Mouse (Mus musculus): Measurements from ENCODE around the gene Iffo1.

DNA sequence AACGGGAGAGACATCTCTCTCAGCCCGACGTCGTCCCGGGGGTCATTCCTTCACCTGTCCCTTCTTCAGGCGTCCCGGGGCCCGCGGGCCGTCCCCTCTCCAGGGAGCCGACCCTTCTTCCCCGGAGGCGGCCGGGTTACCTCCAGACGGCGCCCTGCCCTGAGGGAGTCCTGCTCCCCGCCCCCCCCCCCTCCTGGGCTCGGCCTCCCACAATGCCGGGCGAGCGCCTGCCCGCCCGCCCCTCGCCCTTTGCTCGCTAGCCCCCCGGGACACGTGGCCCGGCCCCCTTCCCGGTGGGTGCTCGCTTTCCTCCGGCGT lies 48.8 kb upstream of the Iffo1 start:
- TF ChIP-seq ETS1 (conservative IDR thresholded peaks at IDR 0.05; ENCODE audit: low read depth, low read length) (no peak), RCOR1 (conservative IDR thresholded peaks at IDR 0.05; ENCODE audit: low read depth, low read length) (no peak), CHD2 (IDR thresholded peaks at IDR 0.05; ENCODE audit: low read length) (no peak), POLR2AphosphoS2 (IDR thresholded peaks at IDR 0.05; ENCODE audit: low read depth, low read length) (no peak), TCF12 (IDR thresholded peaks at IDR 0.05; ENCODE audit: low read depth, low read length) (no peak), CTCF (conservative IDR thresholded peaks at IDR 0.05 in 1 of 2, IDR thresholded peaks at IDR 0.05 in 1 of 2; ENCODE audit: low read depth in 2 of 2, low read length in 2 of 2) (no peak), MEF2A (IDR thresholded peaks at IDR 0.05; ENCODE audit: borderline replicate concordance, low read depth, low read length) (no peak)
